Mouse (Mus musculus): ENCODE data around the gene Clint1.

Clint1 gene

GRCm38 (mm10) chr11:45847548-45847947, 4.3 kb upstream of the Clint1 start:
- in situ Hi-C loops (cut with MboI, MseI): no loop called here

- in situ Hi-C loops (cut with MboI, MseI): no loop called here
These were observed 3.6 kb upstream of the Clint1 start for GRCm38 (mm10) chr11:45848253-45848652.

GRCm38 (mm10) chr11:45849203-45849602, 2.6 kb upstream of the Clint1 start:
- in situ Hi-C loops (cut with MboI, MseI): no loop called here

DNA sequence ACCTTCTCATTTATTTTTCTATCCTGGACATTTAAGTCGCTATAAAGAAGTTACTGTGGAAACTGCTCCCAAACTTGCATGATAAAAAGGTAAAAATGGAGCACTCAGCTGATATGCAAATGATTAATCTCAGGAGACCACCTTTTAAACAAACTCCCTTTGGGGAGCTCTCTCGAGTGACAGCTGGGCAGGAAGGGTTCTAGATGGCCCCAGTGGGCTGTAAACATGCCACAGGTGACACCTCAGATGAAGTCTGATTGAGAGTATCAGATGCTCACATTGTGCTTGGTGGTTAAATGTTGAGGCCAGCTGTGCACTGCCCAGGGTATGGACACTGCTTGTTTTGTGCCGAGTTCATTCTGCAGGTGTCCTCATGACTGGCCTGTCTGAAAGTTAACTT, 2.0 kb upstream of the Clint1 start:
- in situ Hi-C loops (cut with MboI, MseI): no loop called here

GRCm38 (mm10) chr11:45850317-45850716, 1.5 kb upstream of the Clint1 start:
- in situ Hi-C loops (cut with MboI, MseI): no loop called here

GRCm38 (mm10) chr11:45852124-45852994, 508 bp downstream of the Clint1 start:
- in situ Hi-C loops (cut with MboI, MseI): no loop called here

- in situ Hi-C loops (cut with MboI, MseI): no loop called here
These were observed 1.1 kb downstream of the Clint1 start for GRCm38 (mm10) chr11:45852995-45853317.

DNA sequence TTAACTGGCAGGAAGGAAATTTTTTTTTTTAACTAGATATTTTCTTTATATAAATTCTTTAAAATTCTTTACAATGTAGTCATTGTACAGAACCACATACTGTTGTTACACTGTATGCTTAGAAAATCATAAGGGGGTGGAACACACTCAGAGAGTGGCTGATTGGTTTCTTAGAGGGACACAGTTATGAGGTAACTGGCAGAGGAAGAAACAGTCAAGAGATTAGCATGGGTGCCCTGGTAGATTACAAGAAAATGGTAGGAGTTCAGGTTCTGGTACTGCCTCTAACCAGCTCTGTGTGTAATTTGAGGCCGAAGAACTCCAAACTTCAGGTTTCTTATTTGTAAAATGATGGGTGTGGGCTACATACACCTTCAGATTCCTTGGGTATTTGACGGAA, 2.1 kb downstream of the Clint1 start:
- in situ Hi-C loops (cut with MboI, MseI): no loop called here

DNA sequence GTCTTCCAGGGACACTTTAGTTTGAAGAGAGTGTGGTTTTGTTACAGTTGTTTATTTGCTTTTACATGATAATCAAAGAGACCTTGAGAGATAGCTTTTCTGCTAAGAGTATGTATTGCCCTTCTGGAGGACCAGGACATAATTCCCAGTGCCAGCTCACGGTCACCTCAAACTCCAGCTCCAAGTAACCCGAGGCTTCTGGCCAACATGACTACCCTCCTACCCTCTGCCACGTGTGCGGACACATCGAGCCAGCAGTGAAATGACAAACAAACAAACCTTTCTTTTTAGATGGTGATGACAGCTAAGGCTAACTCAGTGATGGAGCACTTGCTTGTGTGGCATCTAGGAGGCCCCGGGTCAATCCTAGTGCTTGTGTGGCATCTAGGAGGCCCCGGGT, 2.5 kb downstream of the Clint1 start:
- in situ Hi-C loops (cut with MboI, MseI): no loop called here

- in situ Hi-C loops (cut with MboI, MseI): no loop called here
These were observed 3.7 kb downstream of the Clint1 start for GRCm38 (mm10) chr11:45855407-45856148.

DNA sequence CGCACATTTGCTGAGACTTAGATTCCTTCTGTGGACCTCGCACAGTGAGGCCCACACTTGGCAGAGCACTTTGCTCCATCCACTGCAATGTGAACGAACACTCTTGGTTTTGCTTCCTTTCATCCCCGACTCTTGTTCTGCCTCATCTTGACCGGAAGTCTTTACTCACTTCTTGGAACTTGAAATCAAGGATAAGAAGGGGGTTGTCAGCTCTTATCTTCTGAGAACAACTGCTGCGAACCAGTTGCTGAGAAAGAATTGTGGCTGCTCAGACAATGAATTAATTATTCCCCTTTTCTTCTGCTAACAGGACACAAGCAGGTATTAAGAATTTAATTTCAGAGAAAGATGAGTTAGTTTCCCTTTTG, 4.3 kb downstream of the Clint1 start:
- in situ Hi-C loops (cut with MboI, MseI): no loop called here

DNA sequence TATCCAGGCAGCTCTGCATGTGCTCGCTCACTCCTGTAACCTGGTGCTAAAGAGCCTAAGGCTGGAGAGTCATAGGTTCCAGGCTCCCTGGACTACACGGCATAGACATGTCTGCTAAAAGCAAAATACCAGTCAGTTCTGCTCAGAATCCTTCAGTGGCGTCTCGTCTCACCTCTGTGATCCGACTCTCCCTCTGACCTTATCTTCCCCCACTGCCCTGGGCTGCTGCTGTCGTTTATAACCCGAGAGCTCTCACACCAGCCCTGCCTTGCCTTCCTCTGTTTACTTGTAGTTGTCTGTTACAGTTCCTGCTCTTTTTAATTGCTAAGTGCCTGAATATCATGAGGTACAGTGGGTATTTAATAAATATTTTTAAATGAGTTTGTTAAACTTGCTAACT, 9.5 kb downstream of the Clint1 start:
- in situ Hi-C loops (cut with MboI, MseI): no loop called here

- in situ Hi-C loops (cut with MboI, MseI): no loop called here
These were observed 12.6 kb downstream of the Clint1 start for GRCm38 (mm10) chr11:45864409-45864808.

DNA sequence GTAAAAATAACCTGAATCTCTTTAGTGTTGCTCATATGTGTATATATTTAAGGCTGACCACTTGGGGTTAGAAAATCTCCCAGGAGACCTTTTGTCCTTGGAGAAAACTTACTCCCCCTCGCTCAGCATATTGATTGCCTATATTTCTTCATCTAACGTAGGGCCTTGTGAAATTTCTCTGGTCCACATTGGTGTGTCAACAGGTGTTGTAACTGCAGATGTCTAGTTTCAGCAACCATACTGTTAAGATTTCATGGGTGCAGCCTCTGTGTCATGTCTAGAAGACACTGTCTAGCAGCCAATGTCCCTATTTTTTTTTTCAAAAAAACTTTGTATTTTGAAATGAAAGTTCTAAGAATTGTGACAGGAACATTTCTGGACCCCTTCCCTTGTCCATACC, 14.0 kb downstream of the Clint1 start:
- in situ Hi-C loops (cut with MboI, MseI): no loop called here

GRCm38 (mm10) chr11:45866534-45866933, 14.7 kb downstream of the Clint1 start:
- in situ Hi-C loops (cut with MboI, MseI): no loop called here

GRCm38 (mm10) chr11:45873666-45874065, 21.8 kb downstream of the Clint1 start:
- in situ Hi-C loops (cut with MboI, MseI): no loop called here

- in situ Hi-C loops (cut with MboI, MseI): no loop called here
These were observed 22.4 kb downstream of the Clint1 start for GRCm38 (mm10) chr11:45874251-45874650.

- in situ Hi-C loops (cut with MboI, MseI): loop anchor here (5.0 kb wide), 1 partner anchor 38 kb away; no protein-coding TSS in a partner anchor
These were observed 23.6 kb downstream of the Clint1 start for GRCm38 (mm10) chr11:45875351-45875935.

DNA sequence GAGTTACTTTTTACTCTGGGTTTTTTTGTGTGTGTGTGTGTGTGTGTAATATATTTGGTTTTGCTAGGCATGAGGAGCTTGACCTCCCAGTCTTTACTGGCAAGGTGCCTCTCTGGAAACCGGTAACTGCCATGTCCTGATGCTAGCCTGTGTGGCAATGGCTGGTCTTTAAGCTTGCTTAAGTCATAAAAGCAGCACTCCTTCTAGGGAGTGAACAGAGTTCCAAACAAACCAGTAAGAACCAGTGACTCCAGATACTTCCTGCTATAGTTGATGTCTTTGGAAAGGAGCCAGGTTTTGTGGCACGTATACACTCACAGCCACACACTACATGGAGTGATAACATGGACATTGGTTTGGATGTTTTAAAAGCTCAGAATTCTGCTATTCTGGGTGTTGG, 24.2 kb downstream of the Clint1 start:
- in situ Hi-C loops (cut with MboI, MseI): loop anchor here (5.0 kb wide), 1 partner anchor 39 kb away; no protein-coding TSS in a partner anchor

DNA sequence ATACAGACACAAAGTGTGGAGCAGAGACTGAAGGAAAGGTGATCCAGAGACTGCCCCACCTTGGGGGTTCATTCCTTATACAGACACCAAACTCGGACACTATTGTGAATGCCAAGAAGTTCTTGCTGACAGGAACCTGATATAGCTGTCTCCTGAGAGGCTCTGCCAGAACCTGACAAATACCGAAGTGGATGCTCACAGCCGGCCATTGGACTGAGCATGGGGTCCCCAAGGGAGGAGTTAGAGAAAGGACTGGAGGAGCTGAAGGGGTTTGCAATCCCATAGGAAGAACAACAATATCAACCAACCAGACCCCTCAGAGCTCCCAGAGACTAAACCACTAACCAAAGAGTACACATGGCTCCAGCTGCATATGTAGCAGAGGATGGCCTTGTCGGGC, 27.5 kb downstream of the Clint1 start:
- in situ Hi-C loops (cut with MboI, MseI): loop anchor here (5.0 kb wide), 1 partner anchor 42 kb away; no protein-coding TSS in a partner anchor

DNA sequence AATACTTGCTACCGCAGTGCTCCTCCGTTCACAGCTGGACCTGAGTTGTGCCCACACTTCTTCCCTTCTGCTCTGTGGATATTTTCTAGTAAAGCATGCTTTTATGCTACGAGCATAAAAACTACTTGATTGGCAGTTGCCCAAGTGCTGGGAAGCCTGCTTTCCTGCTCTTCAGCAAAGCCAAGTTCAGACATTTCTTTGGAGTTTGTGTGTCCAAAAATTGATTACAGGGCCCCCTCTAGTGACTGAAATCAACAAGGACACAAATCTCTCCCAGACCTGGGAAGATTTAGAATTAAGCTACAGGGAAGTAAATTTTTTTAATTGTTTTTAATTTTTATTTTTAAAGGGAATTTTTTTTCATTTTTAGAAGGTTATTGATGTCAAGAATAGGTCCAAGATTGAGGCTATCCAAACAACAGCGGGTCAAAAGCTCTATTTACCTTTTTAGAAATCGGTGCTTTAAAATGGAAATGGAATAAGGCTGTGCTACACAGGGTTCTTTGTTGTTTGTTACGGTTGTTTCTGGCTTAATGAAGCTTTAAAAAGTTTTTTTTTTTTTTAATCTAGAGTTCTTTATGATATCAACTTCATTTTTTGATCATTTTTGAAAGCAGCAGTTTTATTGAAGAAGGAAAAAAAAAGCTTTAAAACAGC, 29.3 kb downstream of the Clint1 start:
- in situ Hi-C loops (cut with MboI, MseI): no loop called here

GRCm38 (mm10) chr11:45881683-45882068, 29.8 kb downstream of the Clint1 start:
- in situ Hi-C loops (cut with MboI, MseI): no loop called here

Measured in regulatory T cell (primary cell).